Mouse (Mus musculus) hindbrain, embryonic 16.5 days (tissue): ENCODE results near the gene Cept1. TPM values are rescaled to one million over a fixed set of nuclear protein-coding genes. Genes with fewer than 3 reads are reported as not detected.

Experiments used
- ATAC-seq: fragments of 200-750 bp; cut with Nextera tagmentation; 2 replicates; pipeline ENCODE4 v1.8.0; 2017; ENCODE audit warnings: moderate TSS enrichment, moderate library complexity
- H3K27ac ChIP-seq: fragments of 300-500 bp; sonication (generic); 2 replicates; pipeline ENCODE4 v1.5.1; 2014; ENCODE audit warnings: low read depth, mild to moderate bottlenecking, control low read depth, low read length, moderate library complexity
- H3K27me3 ChIP-seq: fragments of 300-500 bp; sonication (generic); replicated peaks from 2 replicates; pipeline ENCODE4 v1.6.1; 2014; ENCODE audit warnings: low read length; ENCODE audit not compliant: control insufficient read depth, insufficient read depth
- H3K36me3 ChIP-seq: fragments of 300-500 bp; sonication (generic); 2 replicates; pipeline ENCODE4 v1.6.1; 2014; ENCODE audit warnings: mild to moderate bottlenecking, low read length, moderate library complexity, mixed read lengths; ENCODE audit not compliant: control insufficient read depth, insufficient read depth
- H3K4me1 ChIP-seq: fragments of 300-500 bp; sonication (generic); 2 replicates; pipeline ENCODE4 v1.6.1; 2014; ENCODE audit warnings: low read depth, low read length; ENCODE audit not compliant: control insufficient read depth, insufficient read depth
- H3K4me2 ChIP-seq: fragments of 300-500 bp; sonication (generic); 2 replicates; pipeline ENCODE4 v1.6.1; 2014; ENCODE audit warnings: mild to moderate bottlenecking, low read length, control low read depth, moderate library complexity
- H3K4me3 ChIP-seq: fragments of 300-500 bp; sonication (generic); 2 replicates; pipeline ENCODE4 v1.5.1; 2014; ENCODE audit warnings: mild to moderate bottlenecking, low read length, control low read depth, moderate library complexity
- H3K9ac ChIP-seq: fragments of 300-500 bp; sonication (generic); 2 replicates; pipeline ENCODE4 v1.6.1; 2014; ENCODE audit warnings: low read depth, mild to moderate bottlenecking, control low read depth, low read length, moderate library complexity
- H3K9me3 ChIP-seq: fragments of 300-500 bp; sonication (generic); 2 replicates; pipeline ENCODE4 v1.6.1; 2014; ENCODE audit warnings: mild to moderate bottlenecking, low read length, moderate library complexity; ENCODE audit not compliant: control insufficient read depth
- WGBS: fragments of 180-500 bp; shearing (Covaris S2); extraction: QIAGEN DNeasy Blood & Tissue Kit; methylation state at CpG from one replicate; pipeline ENCODE4 v1.1.7; 2014; 5-methylcytosine and 5-hydroxymethylcytosine counted together
- polyA plus RNA-seq: library from polyadenylated mRNA; unstranded; fragments of >200 nt; fragmentation: Nextera tagmentation; extraction: Ambion mirVana; gene quantifications from 2 replicates; pipeline ENCODE4 v1.2.1, GENCODE M21; 2015

Gene Cept1
- polyA plus RNA-seq, 1 experiment from 2014 or later = 50.8 TPM

DNA sequence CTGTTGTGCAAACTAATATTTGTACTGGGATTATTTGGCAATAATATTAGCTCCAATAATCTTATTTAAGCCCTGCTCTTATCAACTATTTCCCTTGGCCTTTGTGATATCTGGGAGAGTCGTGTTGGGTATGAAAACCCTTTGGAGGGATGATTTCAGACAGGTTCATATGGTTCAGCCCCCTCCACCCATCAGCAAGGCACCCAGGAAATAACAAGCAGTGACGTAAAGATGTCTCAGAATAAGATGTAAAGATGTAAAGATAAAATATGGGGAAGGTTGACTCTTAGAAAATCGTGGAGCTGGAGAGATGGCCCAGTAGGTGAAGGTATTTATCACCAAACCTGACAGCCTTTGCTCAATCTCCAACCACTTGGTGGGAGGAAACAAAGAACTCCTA is 85.1 kb downstream of the Cept1 start:
- Histone ChIP-seq H3K4me1 (no peaks in the 10 kb centered on the region), H3K27ac (no peak overlapping the region), H3K36me3 (no peaks in the 10 kb centered on the region), H3K9me3 (no peaks in the 10 kb centered on the region), H3K9ac (no peak overlapping the region), H3K4me2 (no peak overlapping the region), H3K27me3 (no peaks in the 10 kb centered on the region), H3K4me3 (no peak overlapping the region)
- ATAC-seq = no peak
- WGBS = 70% methylated on average over 3 of the region's 3 CpGs

DNA sequence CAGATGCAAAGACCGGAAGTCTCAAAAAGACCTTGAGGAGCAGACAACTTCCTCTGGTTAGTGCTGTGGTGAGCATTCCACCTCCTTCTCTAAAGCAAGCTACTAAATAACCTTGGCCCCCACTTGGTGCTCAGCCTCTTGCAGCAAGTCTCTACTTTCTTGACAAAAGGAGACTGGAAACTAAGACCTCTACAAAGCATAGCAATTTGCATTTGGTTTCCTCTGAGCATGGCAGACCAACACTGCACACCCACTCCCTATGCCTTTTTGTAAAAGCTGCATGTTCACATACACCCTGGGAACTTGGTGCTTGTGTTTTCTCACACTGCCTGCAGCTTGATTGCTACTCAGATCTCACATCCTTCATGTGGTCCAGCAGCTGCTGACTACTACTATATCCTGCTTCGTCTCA is 85.5 kb downstream of the Cept1 start:
- no peaks in the 10 kb centered on the region for H3K9me3 ChIP-seq
- 96% methylated on average over 2 of the region's 2 CpGs for WGBS
- H3K4me1 ChIP-seq = no peaks in the 10 kb centered on the region
- H3K36me3 ChIP-seq = no peaks in the 10 kb centered on the region
- H3K27ac ChIP-seq = no peak overlapping the region
- ATAC-seq = no peak
- no peak overlapping the region for H3K4me3 ChIP-seq
- H3K27me3 ChIP-seq = no peaks in the 10 kb centered on the region
- H3K9ac ChIP-seq = no peak overlapping the region
- no peak overlapping the region for H3K4me2 ChIP-seq

- no peak for ATAC-seq
- H3K27ac ChIP-seq = no peak overlapping the region
- H3K9ac ChIP-seq = no peak overlapping the region
- H3K9me3 ChIP-seq = no peaks in the 10 kb centered on the region
- no peak overlapping the region for H3K4me2 ChIP-seq
- H3K4me3 ChIP-seq = no peak overlapping the region
- no peaks in the 10 kb centered on the region for H3K4me1 ChIP-seq
- H3K36me3 ChIP-seq = no peaks in the 10 kb centered on the region
- 78% methylated on average over 2 of the region's 2 CpGs for WGBS
- H3K27me3 ChIP-seq = no peaks in the 10 kb centered on the region
Measured at GRCm38 (mm10) chr3:106457298-106457869, 90.2 kb downstream of the Cept1 start.

DNA sequence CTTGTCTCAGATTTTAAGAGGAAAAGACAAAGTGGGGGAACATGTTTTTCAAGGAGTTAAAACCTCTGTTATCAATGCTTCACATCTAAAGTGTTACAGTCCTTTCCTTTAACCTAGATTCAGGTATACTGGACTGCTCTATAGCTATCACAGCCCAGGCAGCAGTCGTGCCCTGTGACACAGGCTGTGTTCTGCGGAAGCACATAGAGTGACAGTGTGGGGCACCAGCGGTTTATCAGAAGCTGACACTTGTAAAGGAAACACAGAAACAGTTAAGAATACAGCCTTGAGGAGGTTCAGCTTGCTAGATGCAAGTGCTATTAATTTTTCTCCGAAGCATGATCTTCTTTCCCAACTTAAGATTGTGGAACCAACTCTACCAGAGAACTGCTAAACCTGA is 95.0 kb downstream of the Cept1 start:
- 78% methylated on average over 4 of the region's 4 CpGs for WGBS

More for the DNA sequence above, 95.0 kb downstream of the Cept1 start:
- H3K27ac ChIP-seq = no peak overlapping the region
- H3K9me3 ChIP-seq = no peaks in the 10 kb centered on the region
- H3K9ac ChIP-seq = no peak overlapping the region
- no peaks in the 10 kb centered on the region for H3K36me3 ChIP-seq
- H3K27me3 ChIP-seq = no peaks in the 10 kb centered on the region
- H3K4me3 ChIP-seq = no peak overlapping the region
- no peak overlapping the region for H3K4me2 ChIP-seq
- no peak for ATAC-seq
- no peaks in the 10 kb centered on the region for H3K4me1 ChIP-seq

Other genes with a start within 250 kb of the Cept1 start
- gene Chil6, start 141.6 kb downstream of the Cept1 start, polyA plus RNA-seq = not detected in 2 replicates
- gene Dennd2d, start 65.4 kb downstream of the Cept1 start, polyA plus RNA-seq = 0.84 and 1.2 TPM in 2 replicates
- gene Dram2, start within 50 bp of the Cept1 start, polyA plus RNA-seq = 65.5 and 72.5 TPM in 2 replicates
- gene Lrif1, start 137.2 kb upstream of the Cept1 start, polyA plus RNA-seq = 15.0 and 19.2 TPM in 2 replicates
- 4.5 and 5.3 TPM in 2 replicates for gene Cd53, start 242.3 kb upstream of the Cept1 start, polyA plus RNA-seq